Mouse (Mus musculus) liver, adult 2 months (tissue): ENCODE results near the gene Zgrf1.

Experiments used
- CTCF ChIP-seq: fragments of 200-500 bp; IDR thresholded peaks from 2 replicates; pipeline ENCODE4 v1.5.1; 2011; ENCODE audit warnings: low read depth, low read length, control low read depth
- POLR2A ChIP-seq: fragments of 200-500 bp; IDR thresholded peaks from 2 replicates; pipeline ENCODE4 v1.6.1; 2011; ENCODE audit warnings: low read length, control low read depth; ENCODE audit not compliant: insufficient read depth; ENCODE audit errors: extremely low read depth

DNA sequence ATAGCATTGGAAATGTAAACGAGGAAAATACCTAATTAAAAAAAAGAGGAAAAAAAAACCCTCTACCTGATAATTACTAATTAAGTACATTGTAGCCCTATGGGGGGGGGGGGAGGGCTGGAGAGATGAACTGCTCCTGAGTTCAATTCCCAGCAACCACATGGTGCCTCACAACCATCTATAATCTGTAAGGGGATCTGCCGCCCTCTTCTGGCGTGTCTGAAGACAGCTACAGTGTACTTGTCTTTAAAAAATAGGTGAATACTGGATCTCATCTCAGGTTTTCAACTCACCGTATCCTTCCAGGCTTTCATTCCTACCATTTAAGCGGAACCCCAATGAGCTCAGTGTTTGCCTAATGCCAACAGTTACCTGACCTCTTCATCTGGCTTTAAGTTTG, 5.4 kb upstream of the Zgrf1 start:
- TF ChIP-seq POLR2A (no peak), CTCF (no peak)
